Mouse (Mus musculus) gastrocnemius, postnatal 36 days (tissue): ENCODE results near the gene Cdkal1. TPM values are rescaled to one million over a fixed set of nuclear protein-coding genes. Genes with fewer than 3 reads are reported as not detected.

Experiments used
- DNase-seq, 2 experiments: peaks; one replicate each; pipeline ENCODE4 v3.0.0; 2022
- intact Hi-C: fragments of 180-260 bp; cut with DNase I; formaldehyde crosslinking; loops from one replicate; pipeline ENCODE4 v1.15.1; 2025
- total RNA-seq, 2 experiments: library from RNA; stranded (reverse); gene quantifications; 2 replicates each; pipeline ENCODE4 v1.2.3; 2021

Cdkal1 gene
- total RNA-seq, 2 experiments from 2014 or later, result 29.1 to 31.3 TPM

DNA sequence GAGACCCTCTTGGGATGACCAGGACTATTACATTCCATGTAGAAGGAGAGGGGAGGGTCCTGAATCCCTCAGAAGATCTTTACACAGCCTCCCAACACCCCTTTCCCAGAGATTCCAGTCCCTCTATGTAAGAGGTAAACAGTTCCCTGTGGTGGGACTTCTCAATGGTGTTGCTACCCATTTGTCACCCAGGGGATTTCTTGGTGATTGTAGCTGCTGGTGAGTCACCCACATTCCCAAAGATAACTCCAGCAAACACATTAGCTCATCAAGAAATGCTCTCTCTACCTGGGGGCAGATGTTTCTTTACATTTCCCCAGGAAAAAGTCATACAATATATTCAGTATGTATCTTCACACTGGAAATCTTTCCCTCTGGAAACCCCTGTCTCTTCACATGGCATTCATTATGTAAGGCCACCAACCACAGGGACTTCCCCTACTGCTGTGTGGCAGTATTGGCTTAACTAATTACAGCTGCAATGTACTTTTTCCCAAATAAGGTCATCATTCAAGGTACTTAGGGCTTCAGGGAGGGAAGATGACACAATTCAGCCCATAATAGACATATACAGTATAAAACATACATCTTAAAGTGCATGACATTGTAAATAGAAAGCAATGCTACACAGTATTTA is 636.8 kb downstream of the Cdkal1 start:
- DNase-seq, result no peak
- intact Hi-C loops, result no loop called here

DNA sequence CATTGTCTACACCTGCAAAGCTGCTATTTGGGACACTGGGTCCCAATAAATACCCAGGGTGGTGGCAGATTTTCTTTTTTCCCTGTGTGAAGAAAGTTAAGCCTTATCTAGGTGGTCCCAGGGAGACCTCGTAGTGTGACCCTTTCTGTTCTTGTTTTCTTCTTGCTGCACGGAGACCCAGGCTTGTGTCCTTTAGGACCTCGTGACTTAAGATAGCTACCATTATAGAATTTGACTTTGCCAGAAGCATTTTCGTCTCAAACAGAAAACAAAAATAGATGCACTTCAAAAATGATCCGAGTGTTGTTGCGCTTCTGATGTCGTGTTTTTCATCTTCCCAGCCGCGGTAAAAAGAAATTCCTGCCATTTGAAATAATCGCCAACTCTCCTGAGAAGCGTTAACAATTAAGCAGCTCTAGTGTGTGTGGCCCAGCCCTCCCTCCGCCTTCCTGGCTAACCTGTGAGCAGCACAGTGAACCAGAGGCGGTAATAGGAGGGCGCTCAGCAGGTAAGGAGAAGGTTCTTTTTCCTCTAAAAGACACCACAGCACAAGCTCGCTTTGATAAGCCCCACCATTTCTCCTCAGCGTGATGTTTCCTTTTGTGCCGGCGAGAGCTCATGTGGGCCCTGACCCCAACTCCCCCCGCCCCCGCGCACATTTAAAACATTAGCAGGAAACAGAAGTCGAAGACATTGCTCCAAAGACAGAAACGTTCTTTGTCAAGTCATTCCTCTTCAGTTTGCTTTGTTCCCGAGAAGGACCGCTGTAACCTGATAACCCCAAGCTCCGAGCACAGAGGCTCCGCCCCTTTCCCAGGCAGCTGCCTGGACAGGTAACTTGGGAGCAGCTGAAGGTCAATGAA is 645.1 kb downstream of the Cdkal1 start:
- intact Hi-C loops, result no loop called here

DNA sequence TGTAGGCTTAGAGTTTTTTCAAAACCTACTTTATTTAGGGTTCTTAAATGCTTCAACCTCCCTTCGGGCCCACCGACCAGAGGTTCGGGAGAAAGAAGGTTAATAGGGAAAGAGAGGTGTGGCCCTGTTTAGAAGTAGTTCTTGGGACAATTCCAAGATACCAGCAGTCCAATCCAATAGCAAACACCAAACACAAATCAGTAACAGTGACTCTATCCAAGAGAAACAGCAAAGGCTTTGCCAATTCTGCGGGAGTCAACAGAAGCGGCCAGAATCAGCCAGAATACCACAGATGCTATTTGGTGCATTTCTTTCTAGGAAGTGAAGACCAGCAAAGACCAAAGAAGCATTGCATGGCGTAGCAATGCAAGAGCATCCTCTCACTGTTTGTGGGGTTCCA is 646.7 kb downstream of the Cdkal1 start:
- DNase-seq, result no peak
- intact Hi-C loops, result no loop called here

More for the DNA sequence above, 645.1 kb downstream of the Cdkal1 start:
- no peak for DNase-seq

DNA sequence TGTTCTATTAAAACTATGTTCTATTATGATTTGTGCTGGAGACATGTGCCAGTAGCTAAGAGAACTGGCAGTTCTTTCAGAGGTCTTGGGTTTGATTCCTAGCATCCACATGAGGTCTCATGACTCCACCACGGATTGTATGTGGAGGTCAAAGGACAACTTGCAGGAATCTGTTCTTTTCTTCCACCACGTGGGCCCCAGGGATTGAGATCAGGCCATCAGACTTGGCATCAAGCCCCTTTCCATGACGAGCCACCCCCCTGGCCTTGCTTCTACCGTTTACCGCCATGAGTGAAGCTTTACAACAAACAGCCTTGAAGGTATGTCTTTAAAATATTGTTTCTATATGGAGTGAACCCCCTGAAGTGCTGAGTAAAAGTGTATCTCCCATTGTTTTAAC is 651.6 kb downstream of the Cdkal1 start:
- intact Hi-C loops, result no loop called here
- no peak for DNase-seq

GRCm38 (mm10) chr13:29203426-29203825 is 652.0 kb downstream of the Cdkal1 start:
- intact Hi-C loops, result no loop called here
- no peak for DNase-seq

- DNase-seq, result peak; percentile 29 to 52
- intact Hi-C loops, result no loop called here
Measured at GRCm38 (mm10) chr13:29202562-29202961, 652.9 kb downstream of the Cdkal1 start.

GRCm38 (mm10) chr13:29199679-29200078 is 655.8 kb downstream of the Cdkal1 start:
- DNase-seq, result no peak
- intact Hi-C loops, result no loop called here

- intact Hi-C loops, result no loop called here
Measured at GRCm38 (mm10) chr13:29196798-29197498, 658.5 kb downstream of the Cdkal1 start.

DNA sequence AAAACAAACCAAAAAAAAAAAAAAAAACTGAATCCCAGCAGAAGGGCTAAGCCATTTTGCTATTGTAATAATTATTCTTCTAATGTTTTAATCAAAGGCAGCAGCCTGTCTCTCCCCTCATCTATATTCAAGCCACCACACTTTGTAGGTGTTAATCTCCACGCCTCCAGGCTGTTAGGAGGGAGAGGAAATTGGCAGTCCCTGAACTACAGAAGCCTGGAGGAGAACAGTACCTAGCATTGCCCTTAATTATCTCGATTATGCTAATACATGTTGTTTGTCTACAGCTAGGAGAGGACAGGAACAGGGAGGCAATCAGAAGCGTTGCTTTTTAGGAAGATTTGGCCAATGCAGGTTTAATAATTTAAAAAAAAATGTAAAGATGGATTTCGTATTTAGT is 659.8 kb downstream of the Cdkal1 start:
- no peak for DNase-seq
- intact Hi-C loops, result no loop called here

More at GRCm38 (mm10) chr13:29196798-29197498, 658.5 kb downstream of the Cdkal1 start:
- no peak for DNase-seq

DNA sequence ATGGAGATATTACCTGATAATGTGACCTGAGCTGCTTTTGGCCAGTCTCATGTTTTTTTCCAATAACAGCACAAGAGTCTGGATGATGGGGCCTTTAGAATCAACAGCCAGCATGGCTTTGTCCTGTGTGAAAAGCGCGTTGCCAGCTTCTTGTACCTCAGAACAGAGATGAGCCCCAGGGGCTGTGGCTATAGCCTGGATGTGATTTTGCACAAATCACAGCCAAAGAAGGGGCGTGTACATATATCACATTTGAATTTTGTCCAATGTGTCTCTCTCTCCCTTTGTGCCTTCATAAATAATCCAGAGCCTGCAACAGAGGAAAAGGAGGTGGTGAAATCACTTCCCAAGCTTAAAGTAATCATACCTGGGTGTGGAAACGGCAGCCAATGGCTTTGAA is 660.5 kb downstream of the Cdkal1 start:
- intact Hi-C loops, result no loop called here
- no peak for DNase-seq

- intact Hi-C loops, result no loop called here
- DNase-seq, result no peak
Measured at GRCm38 (mm10) chr13:29192697-29193096, 662.8 kb downstream of the Cdkal1 start.

DNA sequence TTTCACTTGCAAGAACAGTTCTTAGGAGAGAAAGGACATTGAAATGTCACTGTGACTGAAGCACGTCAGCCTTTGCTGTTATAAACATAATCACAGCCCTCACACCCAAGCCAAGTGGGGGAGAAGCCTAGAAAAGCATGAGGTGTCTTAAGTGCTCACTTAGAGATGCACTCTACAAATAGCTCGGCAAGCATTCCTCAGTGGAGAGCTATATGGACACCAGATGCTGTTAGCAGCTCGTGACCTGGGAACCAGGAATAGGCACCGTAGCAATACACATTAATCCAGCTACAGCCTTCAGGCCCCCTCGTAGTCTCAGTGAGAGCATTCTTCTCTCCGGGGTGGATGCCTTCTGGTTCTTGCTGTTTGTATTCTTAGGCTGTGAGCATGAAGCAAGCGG is 664.9 kb downstream of the Cdkal1 start:
- no peak for DNase-seq
- intact Hi-C loops, result no loop called here

DNA sequence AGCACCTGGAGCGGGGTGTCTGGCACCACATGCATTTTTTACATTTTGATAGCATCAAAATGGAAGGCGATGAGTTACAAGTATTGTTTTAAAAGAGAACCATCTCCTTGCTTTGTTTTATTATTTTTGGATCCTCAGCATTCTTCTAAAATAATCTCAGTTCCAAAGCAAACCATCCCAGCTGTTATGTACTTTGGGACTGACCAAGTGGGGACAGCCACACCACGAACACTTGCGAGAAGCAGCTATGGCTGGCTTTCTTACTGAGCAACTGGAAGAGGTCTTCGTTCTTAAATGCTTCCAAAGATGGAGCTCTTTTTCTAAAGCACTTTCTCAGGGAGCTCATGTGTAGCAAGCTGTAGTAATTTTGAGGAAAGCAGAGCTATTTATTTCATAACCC is 668.7 kb downstream of the Cdkal1 start:
- intact Hi-C loops, result no loop called here
- no peak for DNase-seq

- no peak for DNase-seq
- intact Hi-C loops, result no loop called here
Measured at GRCm38 (mm10) chr13:29185545-29185944, 669.9 kb downstream of the Cdkal1 start.

GRCm38 (mm10) chr13:29184545-29184944 is 670.9 kb downstream of the Cdkal1 start:
- DNase-seq, result no peak
- intact Hi-C loops, result no loop called here

DNA sequence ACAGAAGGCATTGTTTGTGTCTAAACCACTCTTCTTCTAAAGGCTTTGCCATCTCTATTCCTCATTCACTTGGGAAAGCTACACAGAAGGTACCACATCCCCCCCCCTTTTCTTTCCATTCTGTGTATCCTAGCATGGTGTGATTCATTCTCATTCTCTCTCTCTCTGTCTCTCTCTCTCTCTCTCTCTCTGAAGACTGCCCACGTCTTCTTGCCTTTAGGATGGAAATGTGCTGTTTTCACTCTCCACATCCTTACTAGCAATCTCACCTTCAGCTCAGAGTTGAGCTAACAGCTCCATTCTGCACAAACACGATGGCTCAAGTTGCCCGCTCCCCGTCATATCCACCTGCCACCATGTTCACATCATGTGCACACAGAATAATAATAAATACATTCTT is 675.6 kb downstream of the Cdkal1 start:
- DNase-seq, result no peak
- intact Hi-C loops, result no loop called here

- no peak for DNase-seq
- intact Hi-C loops, result no loop called here
Measured at GRCm38 (mm10) chr13:29179260-29179659, 676.2 kb downstream of the Cdkal1 start.

GRCm38 (mm10) chr13:29177889-29178486 is 677.5 kb downstream of the Cdkal1 start:
- intact Hi-C loops, result no loop called here
- no peak for DNase-seq

DNA sequence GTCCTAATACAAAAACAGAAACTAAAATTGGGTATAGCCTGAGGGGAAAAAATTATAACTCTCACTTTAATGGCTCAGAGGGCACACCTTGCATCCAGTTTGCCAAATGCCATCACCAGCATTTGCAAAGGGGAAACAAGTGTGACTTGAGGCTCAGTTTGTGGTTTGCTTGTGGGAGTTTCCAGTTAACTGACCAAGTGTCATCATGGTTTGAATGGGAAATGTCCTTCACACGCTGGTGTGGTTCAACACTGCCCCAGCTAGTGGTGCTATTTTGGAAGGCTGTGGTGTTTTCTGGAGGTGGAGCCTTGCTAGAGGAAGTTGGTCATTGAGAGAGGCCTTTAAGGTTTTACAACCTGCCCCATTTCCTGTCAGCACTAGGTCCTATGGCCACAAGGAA is 686.1 kb downstream of the Cdkal1 start:
- intact Hi-C loops, result no loop called here
- DNase-seq, result no peak

DNA sequence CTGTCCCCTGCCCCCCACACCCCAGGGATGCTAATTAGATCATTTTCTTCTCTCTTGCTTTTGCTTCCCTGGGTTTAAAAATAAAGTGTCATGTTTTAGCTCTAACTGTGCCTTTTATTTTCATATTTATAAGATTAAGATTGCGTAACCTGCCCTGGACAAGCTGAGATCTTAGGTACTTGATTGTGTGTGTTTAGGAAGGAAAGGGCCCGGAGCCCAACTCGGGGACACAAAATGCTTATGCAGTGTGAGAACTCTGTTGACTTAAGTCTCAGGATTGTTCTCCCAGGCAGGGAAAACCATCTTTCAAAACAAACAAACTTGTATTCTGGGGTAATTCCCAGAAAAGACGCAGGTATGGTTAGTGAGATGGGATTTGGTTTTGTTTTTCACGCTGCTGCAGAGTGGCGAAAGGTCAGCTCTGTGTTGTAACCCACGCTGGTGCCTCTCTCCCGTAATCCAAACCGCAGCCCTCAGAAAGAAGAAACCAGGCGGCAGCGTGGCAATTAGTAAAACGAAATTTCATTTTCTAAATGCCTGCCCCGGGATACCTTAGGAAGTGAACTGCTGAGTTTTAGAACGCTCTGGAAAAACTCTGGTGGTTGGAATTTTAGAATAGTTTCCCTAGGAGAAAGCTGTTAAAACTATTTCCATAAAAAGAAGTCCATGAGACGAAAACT is 690.5 kb downstream of the Cdkal1 start:
- no peak for DNase-seq
- intact Hi-C loops, result no loop called here
